Mouse (Mus musculus) embryonic facial prominence, embryonic 11.5 days (tissue): Measurements from ENCODE around the gene Sipa1l2. TPM values are rescaled to one million over a fixed set of nuclear protein-coding genes. Genes with fewer than 3 reads are reported as not detected.
A peak's percentile ranks its signal among the peaks of the same experiment; 100 is the strongest.

Source experiments
- ATAC-seq: fragments of 200-750 bp; cut with Nextera tagmentation; replicated peaks from 2 replicates; pipeline ENCODE4 v1.8.0; 2017; ENCODE audit warnings: low read depth; ENCODE audit not compliant: insufficient number of reproducible peaks, low FRiP score, low TSS enrichment
- DNase-seq: peaks from one replicate; pipeline ENCODE4 v3.0.0-alpha.2; 2015; ENCODE audit warnings: low spot score
- H3K27ac ChIP-seq: fragments of 300-500 bp; sonication (generic); replicated peaks from 2 replicates; pipeline ENCODE4 v1.5.1; 2014; ENCODE audit warnings: mild to moderate bottlenecking, low read depth, low read length, control low read depth
- H3K27me3 ChIP-seq: fragments of 300-500 bp; sonication (generic); 2 replicates; pipeline ENCODE4 v1.6.1; 2014; ENCODE audit warnings: mild to moderate bottlenecking, low read length, moderate library complexity, mixed read lengths; ENCODE audit not compliant: control insufficient read depth, insufficient read depth
- H3K36me3 ChIP-seq: fragments of 300-500 bp; sonication (generic); replicated peaks from 2 replicates; pipeline ENCODE4 v1.6.1; 2014; ENCODE audit warnings: low read depth, mild to moderate bottlenecking, low read length, moderate library complexity, mixed read lengths; ENCODE audit not compliant: control insufficient read depth, insufficient read depth
- H3K4me1 ChIP-seq: fragments of 300-500 bp; sonication (generic); 2 replicates; pipeline ENCODE4 v1.6.1; 2014; ENCODE audit warnings: low read length, mixed read lengths; ENCODE audit not compliant: control insufficient read depth, insufficient read depth
- H3K4me2 ChIP-seq: fragments of 300-500 bp; sonication (generic); 2 replicates; pipeline ENCODE4 v1.6.1; 2014; ENCODE audit warnings: low read depth, mild to moderate bottlenecking, control low read depth, low read length, moderate library complexity
- H3K4me3 ChIP-seq: fragments of 300-500 bp; sonication (generic); 2 replicates; pipeline ENCODE4 v1.5.1; 2014; ENCODE audit warnings: low read depth, low read length, control low read depth
- H3K9ac ChIP-seq: fragments of 300-500 bp; sonication (generic); replicated peaks from 2 replicates; pipeline ENCODE4 v1.6.1; 2014; ENCODE audit warnings: mild to moderate bottlenecking, control low read depth, low read length
- H3K9me3 ChIP-seq: fragments of 300-500 bp; sonication (generic); replicated peaks from 2 replicates; pipeline ENCODE4 v1.6.1; 2016; ENCODE audit warnings: mild to moderate bottlenecking, low read length, inconsistent platforms, mixed read lengths; ENCODE audit not compliant: control insufficient read depth
- WGBS: fragments of 180-500 bp; shearing (Covaris S2); extraction: QIAGEN DNeasy Blood & Tissue Kit; methylation state at CpG from one replicate; pipeline ENCODE4 v1.1.7; 2014; 5-methylcytosine and 5-hydroxymethylcytosine counted together
- polyA plus RNA-seq: library from polyadenylated mRNA; unstranded; fragments of >200 nt; fragmentation: Nextera tagmentation; extraction: Ambion mirVana; gene quantifications from 2 replicates; pipeline ENCODE4 v1.2.1, GENCODE M21; 2014

The Sipa1l2 gene
- polyA plus RNA-seq, 1 experiment from 2014 or later = 9.4 TPM

DNA sequence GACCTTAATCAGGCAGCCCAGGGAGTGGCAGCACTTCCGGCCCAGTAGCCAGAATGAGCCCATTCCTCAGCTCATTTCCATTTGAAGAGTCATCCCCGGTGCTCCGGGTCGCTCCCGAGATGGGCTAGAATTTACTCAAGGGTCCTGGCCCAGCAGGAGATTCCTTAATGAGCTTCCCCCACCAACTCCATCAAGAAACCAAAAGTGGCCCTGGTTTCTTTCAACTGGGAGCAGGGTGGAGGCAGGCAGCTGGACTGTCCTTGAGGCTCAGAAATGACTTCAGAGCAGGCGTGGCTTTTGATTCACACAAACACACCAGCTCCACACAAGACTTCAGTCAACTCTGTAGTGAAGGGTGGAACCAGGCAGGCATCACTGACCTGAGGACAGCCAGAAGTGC, 109.0 kb downstream of the Sipa1l2 start:
- no peak overlapping the region for H3K9ac ChIP-seq
- H3K4me3 ChIP-seq = no peak overlapping the region
- no peak overlapping the region for H3K4me2 ChIP-seq
- WGBS = 32% methylated on average over 6 of the region's 6 CpGs
- no peak for ATAC-seq
- no peaks in the 10 kb centered on the region for H3K27me3 ChIP-seq
- H3K36me3 ChIP-seq = no peaks in the 10 kb centered on the region
- no peak for DNase-seq
- H3K9me3 ChIP-seq = no peaks in the 10 kb centered on the region
- no peak overlapping the region for H3K27ac ChIP-seq
- no peaks in the 10 kb centered on the region for H3K4me1 ChIP-seq

DNA sequence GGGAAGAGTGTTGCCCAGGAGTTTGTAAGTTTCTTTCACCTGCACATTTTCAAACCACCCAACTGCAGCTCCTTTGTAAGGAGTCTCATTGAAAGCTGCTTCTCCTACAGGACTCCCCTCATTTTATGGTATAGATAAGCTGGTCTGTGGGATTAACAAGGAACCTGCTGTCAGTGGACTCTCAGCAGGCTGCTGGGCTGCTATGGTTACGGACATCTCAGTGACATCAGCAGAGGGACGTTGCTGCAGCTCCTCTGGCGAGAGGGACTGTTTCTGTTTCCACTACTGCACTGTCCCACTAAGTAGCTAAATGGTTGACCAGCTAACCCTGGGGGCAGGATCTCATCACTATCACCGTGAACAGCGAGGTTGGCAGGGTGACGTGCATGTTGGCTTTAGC, 120.6 kb downstream of the Sipa1l2 start:
- no peaks in the 10 kb centered on the region; the same call in 1 of the 2 replicates for H3K4me1 ChIP-seq
- no peak overlapping the region for H3K4me2 ChIP-seq
- H3K4me3 ChIP-seq = no peak overlapping the region
- DNase-seq (no peak), ATAC-seq (no peak)
- H3K27me3 ChIP-seq = no peaks in the 10 kb centered on the region
- 49% methylated on average over 6 of the region's 6 CpGs for WGBS
- no peaks in the 10 kb centered on the region for H3K9me3 ChIP-seq
- no peak overlapping the region for H3K27ac ChIP-seq
- no peak overlapping the region for H3K9ac ChIP-seq
- no peaks in the 10 kb centered on the region; the same call in 1 of the 2 replicates for H3K36me3 ChIP-seq

DNA sequence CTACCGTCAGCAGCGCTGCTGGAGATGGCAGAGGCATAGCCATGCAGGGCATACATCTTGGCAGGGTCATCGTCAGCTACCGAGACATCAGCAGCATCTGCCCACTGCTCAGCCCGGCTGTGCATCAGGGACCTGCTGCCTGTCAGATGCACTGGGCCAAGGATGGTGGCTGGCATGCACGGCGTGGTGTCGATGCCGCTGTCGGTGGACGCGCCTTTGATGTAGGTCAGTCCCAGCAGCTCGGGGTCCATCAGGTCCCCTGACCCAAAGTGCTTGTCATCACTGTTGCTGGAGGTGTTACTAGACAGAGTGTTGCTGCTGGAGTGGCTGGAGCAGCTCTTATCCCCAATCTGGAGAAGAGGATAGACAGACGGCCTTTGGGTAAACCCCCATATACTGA, 122.1 kb downstream of the Sipa1l2 start:
- H3K9ac ChIP-seq = no peak overlapping the region
- H3K36me3 ChIP-seq = no peaks in the 10 kb centered on the region; the same call in 1 of the 2 replicates
- no peak overlapping the region for H3K27ac ChIP-seq
- no peak overlapping the region for H3K4me2 ChIP-seq
- H3K4me3 ChIP-seq = no peak overlapping the region
- H3K4me1 ChIP-seq = no peaks in the 10 kb centered on the region; the same call in 1 of the 2 replicates
- WGBS = 91% methylated on average over 14 of the region's 14 CpGs
- H3K9me3 ChIP-seq = no peaks in the 10 kb centered on the region
- ATAC-seq (no peak), DNase-seq (no peak)
- no peaks in the 10 kb centered on the region for H3K27me3 ChIP-seq

DNA sequence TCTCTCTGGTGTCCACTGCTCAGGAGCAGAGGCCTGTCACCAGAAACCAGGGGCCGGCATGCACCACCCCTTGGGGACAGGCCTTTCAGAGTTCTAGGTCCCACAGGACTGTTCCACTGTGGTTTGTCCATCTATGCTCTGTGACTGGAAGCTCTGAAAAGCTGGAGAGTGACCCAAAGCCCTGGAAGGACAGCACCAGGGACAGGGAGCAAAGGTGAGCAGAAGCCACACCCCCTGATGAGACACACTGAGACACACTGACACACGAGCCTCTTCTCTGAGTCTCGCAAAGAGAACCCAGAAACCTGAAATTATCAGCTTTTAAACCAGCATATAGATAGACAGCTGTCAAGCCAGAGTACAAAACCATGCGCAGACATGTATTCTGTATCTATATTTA, 123.4 kb downstream of the Sipa1l2 start:
- Histone ChIP-seq H3K27me3 (no peaks in the 10 kb centered on the region), H3K9ac (no peak overlapping the region), H3K36me3 (no peaks in the 10 kb centered on the region; the same call in none of the 2 replicates), H3K9me3 (no peaks in the 10 kb centered on the region), H3K4me3 (no peak overlapping the region), H3K4me2 (no peak overlapping the region), H3K27ac (no peak overlapping the region), H3K4me1 (no peaks in the 10 kb centered on the region; the same call in 1 of the 2 replicates)
- DNase-seq = no peak
- no peak for ATAC-seq
- 73% methylated on average over 4 of the region's 4 CpGs for WGBS

DNA sequence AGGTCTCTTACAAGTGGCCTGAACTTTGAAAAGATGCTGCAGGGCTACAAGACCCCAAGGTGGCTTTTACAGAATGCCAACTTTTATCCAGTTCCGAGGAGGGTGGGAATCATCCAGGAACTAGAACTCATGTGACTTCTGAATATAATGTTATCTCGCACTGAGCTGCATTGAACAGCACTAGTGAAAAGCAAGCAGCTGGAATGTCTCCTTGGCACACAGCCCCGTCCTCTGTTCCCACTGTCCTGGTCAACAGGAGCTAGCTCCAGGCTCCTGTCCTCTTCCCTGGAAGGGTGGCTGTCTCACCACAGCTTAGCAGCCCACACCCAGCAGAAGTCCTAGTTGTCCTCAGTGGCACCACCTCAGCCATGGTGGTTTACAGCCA, 124.4 kb downstream of the Sipa1l2 start:
- Histone ChIP-seq H3K27me3 (no peaks in the 10 kb centered on the region), H3K4me3 (no peak overlapping the region), H3K9ac (no peak overlapping the region), H3K27ac (no peak overlapping the region), H3K36me3 (no peaks in the 10 kb centered on the region; the same call in none of the 2 replicates), H3K4me1 (no peaks in the 10 kb centered on the region; the same call in 1 of the 2 replicates), H3K9me3 (no peaks in the 10 kb centered on the region), H3K4me2 (no peak overlapping the region)
- WGBS = 79% methylated on average over 3 of the region's 3 CpGs
- no peak for DNase-seq
- ATAC-seq = no peak

DNA sequence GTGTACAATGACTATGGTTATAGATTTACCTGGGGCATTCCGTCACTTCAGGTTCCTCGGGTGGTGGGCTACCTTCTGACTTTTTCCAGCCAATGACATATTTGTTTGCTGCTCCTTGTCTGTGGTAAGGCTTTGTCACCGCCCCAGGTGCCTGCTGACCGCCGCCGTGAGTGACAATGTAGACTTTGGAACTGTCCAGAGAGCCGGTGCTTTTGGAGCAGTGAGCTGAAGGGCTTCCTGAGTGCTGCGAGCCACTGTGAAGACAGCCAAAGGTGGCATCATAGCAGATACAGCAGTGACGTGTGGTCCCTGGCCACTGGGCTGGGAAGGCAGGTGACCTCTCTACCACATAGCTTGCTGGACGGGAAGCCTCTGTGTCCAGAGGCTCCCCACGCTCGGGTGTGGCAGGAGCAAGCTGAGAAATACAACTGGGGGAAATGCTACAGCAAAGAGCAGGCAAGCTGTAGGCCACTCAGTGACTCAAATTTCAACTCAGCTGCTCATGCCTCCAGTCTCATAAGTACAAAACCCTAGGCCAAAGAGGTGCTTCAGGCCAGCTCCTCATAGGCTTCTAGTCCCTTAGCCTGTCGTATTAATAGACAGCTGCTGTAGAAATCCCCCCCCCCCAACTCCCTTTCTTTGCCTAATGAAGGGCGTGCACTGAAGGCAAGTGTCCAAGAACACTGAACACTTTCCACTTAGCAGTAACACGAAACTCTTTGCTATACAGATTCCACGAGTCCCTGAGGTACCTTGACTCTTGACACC, 125.0 kb downstream of the Sipa1l2 start:
- no peak for DNase-seq
- no peaks in the 10 kb centered on the region; the same call in none of the 2 replicates for H3K36me3 ChIP-seq
- no peak overlapping the region for H3K4me3 ChIP-seq
- H3K27me3 ChIP-seq = no peaks in the 10 kb centered on the region
- no peaks in the 10 kb centered on the region; the same call in 1 of the 2 replicates for H3K4me1 ChIP-seq
- no peak overlapping the region for H3K9ac ChIP-seq
- WGBS = 79% methylated on average over 16 of the region's 16 CpGs
- H3K9me3 ChIP-seq = no peaks in the 10 kb centered on the region
- no peak for ATAC-seq
- H3K4me2 ChIP-seq = no peak overlapping the region
- H3K27ac ChIP-seq = no peak overlapping the region

DNA sequence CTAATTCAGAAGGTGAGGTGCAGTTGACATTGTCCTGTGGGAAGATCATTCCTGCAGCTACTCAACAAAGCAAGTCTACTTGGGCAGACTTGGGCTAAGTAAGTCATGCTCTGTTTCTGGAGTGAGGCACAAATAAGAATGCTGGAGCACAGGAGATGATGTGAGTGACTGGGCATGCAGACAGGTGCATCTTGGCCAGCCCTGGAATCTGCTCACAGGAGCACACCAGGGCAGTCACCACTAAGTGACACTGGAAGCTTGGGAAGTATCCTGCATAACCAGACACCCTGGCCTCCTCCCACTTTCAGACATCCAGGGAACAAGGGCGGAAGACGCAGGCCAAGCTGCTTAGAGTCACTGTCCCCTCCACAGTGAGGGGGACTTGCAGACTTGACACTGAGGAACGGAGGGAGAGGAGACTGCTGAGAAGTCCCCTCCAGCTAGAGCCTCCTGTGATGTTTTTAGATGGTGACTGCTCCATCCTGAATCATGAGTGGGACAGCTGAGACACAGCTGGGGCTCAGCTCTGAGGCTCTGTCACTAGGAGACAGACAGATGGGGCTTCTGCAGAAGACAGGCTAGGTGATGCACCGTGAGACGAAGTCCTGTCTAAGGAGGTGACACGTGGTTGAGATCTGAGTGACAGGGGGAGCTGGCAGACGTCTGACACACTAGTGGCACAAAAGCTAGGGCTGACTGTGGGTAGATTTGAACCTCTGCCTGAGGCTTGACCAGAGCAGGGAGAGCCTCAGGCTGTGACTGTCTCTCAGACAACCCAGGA, 134.1 kb downstream of the Sipa1l2 start:
- H3K27ac ChIP-seq = no peak overlapping the region
- no peak overlapping the region for H3K9ac ChIP-seq
- no peak overlapping the region for H3K4me3 ChIP-seq
- no peaks in the 10 kb centered on the region for H3K9me3 ChIP-seq
- no peak for ATAC-seq
- H3K27me3 ChIP-seq = no peaks in the 10 kb centered on the region; the same call in 1 of the 2 replicates
- H3K36me3 ChIP-seq = no peaks in the 10 kb centered on the region; the same call in 1 of the 2 replicates
- H3K4me1 ChIP-seq = no peaks in the 10 kb centered on the region
- DNase-seq = no peak
- WGBS = 78% methylated on average over 7 of the region's 7 CpGs
- no peak overlapping the region for H3K4me2 ChIP-seq

DNA sequence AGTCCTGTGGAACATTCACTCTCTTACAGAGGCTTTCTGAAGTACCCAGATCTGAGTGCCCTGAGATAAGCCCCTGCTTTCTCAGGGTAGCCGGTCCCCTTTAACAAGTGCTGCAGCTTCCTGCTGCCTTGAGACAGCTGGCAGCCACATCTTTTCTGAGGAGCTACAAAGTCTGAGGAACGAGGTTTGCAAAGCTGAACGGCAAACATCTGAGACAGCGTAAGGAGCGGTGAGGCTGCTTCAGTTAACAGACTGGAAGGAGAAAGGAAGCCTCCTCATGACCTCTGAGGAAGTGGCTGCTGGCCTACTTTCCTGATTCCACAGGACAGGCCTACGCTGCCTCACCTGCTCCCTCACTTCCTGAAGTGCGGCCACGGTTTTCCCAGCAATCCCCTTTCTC, 135.5 kb downstream of the Sipa1l2 start:
- no peaks in the 10 kb centered on the region for H3K9me3 ChIP-seq
- H3K27ac ChIP-seq = no peak overlapping the region
- DNase-seq (no peak), ATAC-seq (no peak)
- 63% methylated on average over 8 of the region's 8 CpGs for WGBS
- no peak overlapping the region for H3K4me2 ChIP-seq
- H3K27me3 ChIP-seq = no peaks in the 10 kb centered on the region; the same call in 1 of the 2 replicates
- H3K9ac ChIP-seq = peak overlapping the region; percentile 13; the same call in 1 of the 2 replicates
- H3K4me3 ChIP-seq = no peak overlapping the region
- no peaks in the 10 kb centered on the region for H3K36me3 ChIP-seq
- no peaks in the 10 kb centered on the region for H3K4me1 ChIP-seq
